Mouse (Mus musculus) layer of hippocampus, adult 2 months (tissue): ENCODE data around the gene Fam243. TPM values are rescaled to one million over a fixed set of nuclear protein-coding genes. Genes with fewer than 3 reads are reported as not detected.
A peak's percentile ranks its signal among the peaks of the same experiment; 100 is the strongest.

Source experiments
- DNase-seq, 2 experiments: peaks; one replicate each; pipeline ENCODE4 v3.0.0; 2022; ENCODE audit warnings: low spot score in 2 of 2
- H3K27ac ChIP-seq: fragments of 200-600 bp; 2 replicates; pipeline ENCODE4 v1.8.1; 2022
- H3K4me3 ChIP-seq: fragments of 200-600 bp; 2 replicates; pipeline ENCODE4 v1.8.1; 2022; ENCODE audit warnings: mild to moderate bottlenecking
- CTCF ChIP-seq: fragments of 200-600 bp; conservative IDR thresholded peaks from 2 replicates; pipeline ENCODE4 v1.8.1; 2022; ENCODE audit warnings: antibody characterized with exemption, mild to moderate bottlenecking, moderate library complexity
- total RNA-seq, 2 experiments: library from RNA; stranded (reverse); gene quantifications; 2 replicates each; pipeline ENCODE4 v1.2.3; 2021

The Fam243 gene
- total RNA-seq, 2 experiments from 2014 or later = not detected

DNA sequence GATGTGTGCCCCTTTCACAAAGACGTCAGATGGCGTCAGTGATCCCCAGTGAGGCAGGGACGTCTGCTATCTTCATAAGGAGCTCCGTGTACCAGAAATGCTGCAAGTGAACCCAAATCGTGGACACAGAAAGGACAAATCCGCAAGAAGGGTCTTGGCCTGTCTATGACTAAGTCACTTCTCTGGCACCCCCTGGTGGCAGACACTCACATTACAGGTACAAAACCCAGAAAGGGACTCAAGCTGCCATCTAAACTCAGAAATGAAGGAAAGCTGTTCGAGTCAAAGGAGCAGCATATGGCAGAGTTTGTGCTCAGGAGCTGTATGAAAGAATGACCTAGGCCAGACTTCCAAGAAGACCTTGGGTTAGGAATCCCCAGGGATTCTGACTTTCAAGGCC is 34.6 kb downstream of the Fam243 start:
- TF ChIP-seq CTCF = peak; percentile 97
- H3K27ac ChIP-seq = no peak overlapping the region
- peak; percentile 77 to 93 for DNase-seq
- H3K4me3 ChIP-seq = no peak overlapping the region

DNA sequence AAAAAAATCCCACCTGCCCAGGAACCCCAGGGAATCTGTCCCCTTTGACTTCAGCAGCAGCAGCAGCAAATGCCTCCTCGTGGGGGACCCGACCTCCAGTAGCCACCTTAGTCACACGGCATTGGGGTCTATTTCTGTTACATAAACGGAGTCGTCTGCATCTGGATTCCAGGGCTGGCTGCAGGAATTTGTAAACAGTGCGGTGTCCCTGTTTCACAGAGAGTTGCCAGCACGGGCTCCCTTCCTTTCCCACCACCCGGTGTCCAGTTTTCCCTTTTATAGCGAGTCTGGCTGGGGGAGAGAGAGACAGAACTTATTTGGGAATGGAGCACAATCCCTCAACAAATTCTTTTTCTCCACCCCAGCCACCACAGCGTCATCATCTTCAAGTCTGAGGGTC is 36.2 kb downstream of the Fam243 start:
- no peak overlapping the region for H3K4me3 ChIP-seq
- no peak for DNase-seq

DNA sequence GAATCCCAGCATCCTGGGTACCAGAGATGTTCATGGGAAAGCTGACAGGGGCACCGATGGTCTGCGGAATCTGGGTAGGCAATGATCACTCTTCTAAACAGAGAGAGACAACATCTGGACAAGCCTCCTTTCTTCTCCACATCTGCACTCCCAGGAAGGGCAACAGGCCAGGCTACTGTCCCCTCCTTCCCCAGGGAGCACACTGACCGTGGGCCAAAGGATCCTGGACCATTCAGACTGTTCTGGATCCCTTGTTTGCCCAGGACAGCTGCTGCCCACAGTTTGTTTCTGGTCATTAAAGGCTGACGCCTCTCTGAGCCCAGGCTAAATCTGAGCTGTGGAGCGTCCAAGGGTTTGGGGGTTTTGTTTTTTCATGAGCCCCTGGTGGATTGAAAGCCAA is 38.6 kb downstream of the Fam243 start:
- Histone ChIP-seq H3K27ac (no peak overlapping the region), H3K4me3 (no peak overlapping the region)
- no peak for TF ChIP-seq CTCF
- DNase-seq = no peak

More for the DNA sequence above, 36.2 kb downstream of the Fam243 start:
- TF ChIP-seq CTCF = no peak
- no peak overlapping the region for H3K27ac ChIP-seq

DNA sequence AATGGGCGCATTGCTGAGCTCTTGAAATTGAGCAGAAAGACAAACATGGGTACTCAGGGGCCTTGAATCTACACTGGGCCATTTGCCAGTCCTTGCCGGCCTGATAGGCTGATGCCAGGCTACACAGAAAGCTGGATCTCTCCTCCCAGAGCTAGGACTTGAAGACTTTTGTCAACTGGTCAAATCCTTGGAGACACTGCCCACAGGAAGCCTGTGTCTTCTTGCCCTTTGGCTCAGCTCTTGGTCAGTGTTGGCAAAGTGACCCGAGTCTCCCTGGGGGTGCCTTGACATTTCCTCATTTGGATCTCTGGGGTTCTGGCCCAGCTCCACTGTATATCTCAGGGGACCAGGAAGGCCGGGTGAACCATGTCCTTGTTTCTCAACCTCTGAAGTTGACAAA is 45.7 kb downstream of the Fam243 start:
- no peak overlapping the region for H3K4me3 ChIP-seq
- no peak overlapping the region for H3K27ac ChIP-seq
- TF ChIP-seq CTCF = no peak
- no peak for DNase-seq

DNA sequence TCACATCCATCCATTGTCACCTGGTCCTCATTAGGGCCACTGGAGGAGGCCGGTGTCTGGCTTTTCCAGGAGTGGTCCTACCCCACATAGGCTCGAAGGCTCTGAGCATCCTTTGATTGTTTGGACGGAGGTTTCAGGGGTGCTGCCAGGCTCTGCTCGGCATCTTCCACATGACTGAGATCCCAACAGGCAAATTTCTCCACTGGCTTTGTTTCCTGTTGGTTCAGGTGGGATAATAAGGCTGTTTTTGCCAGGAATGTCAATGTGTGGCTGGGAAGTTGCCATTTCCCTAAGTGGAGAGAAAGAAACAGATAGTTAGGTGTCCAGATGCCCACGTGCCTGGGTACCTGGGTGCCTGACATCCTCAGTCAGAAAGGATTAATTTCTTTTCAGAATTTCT is 46.7 kb downstream of the Fam243 start:
- DNase-seq = no peak
- no peak overlapping the region for H3K4me3 ChIP-seq
- TF ChIP-seq CTCF = no peak
- no peak overlapping the region for H3K27ac ChIP-seq

Other genes starting within 250 kb of the Fam243 start
- gene Kcne2, start 29.1 kb downstream of the Fam243 start, total RNA-seq = under 1 TPM in 1 of 2 experiments, not detected in 1; 0.82 TPM
- gene Smim11, start 20.2 kb downstream of the Fam243 start, total RNA-seq = 10 to 100 TPM; 19.2 to 20.4 TPM
- not detected for gene Kcne1, start 38.0 kb upstream of the Fam243 start, total RNA-seq
- gene Rcan1, start 149.4 kb upstream of the Fam243 start, total RNA-seq = 10 to 100 TPM; 41.8 to 42.1 TPM
- 1 to 10 TPM in 1 of 2 experiments, under 1 TPM in 1; 0.69 to 2.2 TPM for gene Clic6, start 164.3 kb upstream of the Fam243 start, total RNA-seq